Mouse (Mus musculus) thymus, adult 2 months (tissue): ENCODE results near the gene Cog1. TPM values are rescaled to one million over a fixed set of nuclear protein-coding genes. Genes with fewer than 3 reads are reported as not detected.

Experiments
- DNase-seq: peaks from one replicate; pipeline ENCODE4 v3.0.0; 2021
- H3K27ac ChIP-seq: fragments of 200-500 bp; 2 replicates; pipeline ENCODE4 v1.5.1; 2012; ENCODE audit warnings: low read length, control low read depth; ENCODE audit not compliant: control insufficient read depth, insufficient read depth
- H3K27me3 ChIP-seq: fragments of 200-500 bp; 2 replicates; pipeline ENCODE4 v1.6.1; 2012; ENCODE audit warnings: mild to moderate bottlenecking, low read length, moderate library complexity, mixed read lengths; ENCODE audit not compliant: control insufficient read depth, insufficient read depth
- H3K36me3 ChIP-seq: fragments of 200-500 bp; 2 replicates; pipeline ENCODE4 v1.6.1; 2012; ENCODE audit warnings: mild to moderate bottlenecking, low read length, moderate library complexity; ENCODE audit not compliant: control insufficient read depth, insufficient read depth
- H3K4me1 ChIP-seq: fragments of 200-500 bp; replicated peaks from 2 replicates; pipeline ENCODE4 v1.6.1; 2012; ENCODE audit warnings: low read length; ENCODE audit not compliant: control insufficient read depth, insufficient read depth
- H3K4me3 ChIP-seq: fragments of 200-500 bp; 2 replicates; pipeline ENCODE4 v1.5.1; 2012; ENCODE audit warnings: mild to moderate bottlenecking, low read length, control low read depth, moderate library complexity; ENCODE audit not compliant: control insufficient read depth, insufficient read depth
- CTCF ChIP-seq: fragments of 200-500 bp; IDR thresholded peaks from 2 replicates; pipeline ENCODE4 v1.5.1; 2012; ENCODE audit warnings: mild to moderate bottlenecking, control low read depth, low read length, moderate library complexity, borderline replicate concordance; ENCODE audit not compliant: control insufficient read depth, poor library complexity, insufficient read depth; ENCODE audit errors: extremely low read depth
- POLR2A ChIP-seq: fragments of 200-500 bp; IDR thresholded peaks from 2 replicates; pipeline ENCODE4 v1.6.1; 2012; ENCODE audit warnings: mild to moderate bottlenecking, low read length, control low read depth, moderate library complexity; ENCODE audit not compliant: control insufficient read depth, poor library complexity, insufficient read depth; ENCODE audit errors: extremely low read depth
- WGBS: fragments of 180-500 bp; shearing (Covaris S2); methylation state at CpG from one replicate; pipeline ENCODE4 v1.1.7; 2018; 5-methylcytosine and 5-hydroxymethylcytosine counted together
- polyA plus RNA-seq: library from polyadenylated mRNA; depleted of rRNA; stranded (reverse); fragments of >200 nt; gene quantifications from 2 replicates; pipeline ENCODE4 v1.2.3, GENCODE M21; 2012

Cog1 gene
- polyA plus RNA-seq, 1 experiment = 67.4 TPM

DNA sequence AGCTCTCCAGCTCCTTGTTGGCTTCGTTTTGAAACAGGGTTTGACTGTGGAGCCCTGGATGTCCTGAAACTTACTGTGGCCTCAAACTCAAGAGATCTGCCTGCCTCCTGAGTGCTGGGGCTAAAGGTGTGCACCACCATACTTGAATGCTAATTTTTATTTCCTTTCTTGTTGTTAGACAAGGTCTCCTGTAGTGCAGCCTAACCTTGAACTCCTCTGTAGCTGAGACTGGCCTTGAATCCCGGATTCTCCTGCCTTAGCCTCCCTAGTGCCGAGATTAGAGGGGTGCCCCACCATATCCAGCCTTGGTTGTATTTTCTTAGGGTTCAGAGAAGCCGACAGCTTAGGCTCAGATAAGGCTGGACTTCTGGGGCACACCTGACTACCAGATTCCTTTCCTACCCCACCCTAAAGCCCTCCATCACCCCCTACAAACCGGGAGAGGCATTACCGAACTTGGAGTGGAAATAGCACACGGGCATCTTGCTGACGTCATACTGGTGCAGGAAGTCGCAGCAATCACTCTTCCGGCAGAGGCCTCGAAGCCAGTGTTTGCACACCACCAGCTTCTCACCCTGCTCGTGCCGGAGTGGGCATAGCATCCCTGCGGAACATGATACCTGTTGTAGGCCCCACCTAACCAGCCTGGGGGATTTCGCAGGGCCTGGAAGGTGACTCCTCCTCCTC is 57.1 kb downstream of the Cog1 start:
- 86% methylated on average over 15 of the region's 15 CpGs for WGBS

DNA sequence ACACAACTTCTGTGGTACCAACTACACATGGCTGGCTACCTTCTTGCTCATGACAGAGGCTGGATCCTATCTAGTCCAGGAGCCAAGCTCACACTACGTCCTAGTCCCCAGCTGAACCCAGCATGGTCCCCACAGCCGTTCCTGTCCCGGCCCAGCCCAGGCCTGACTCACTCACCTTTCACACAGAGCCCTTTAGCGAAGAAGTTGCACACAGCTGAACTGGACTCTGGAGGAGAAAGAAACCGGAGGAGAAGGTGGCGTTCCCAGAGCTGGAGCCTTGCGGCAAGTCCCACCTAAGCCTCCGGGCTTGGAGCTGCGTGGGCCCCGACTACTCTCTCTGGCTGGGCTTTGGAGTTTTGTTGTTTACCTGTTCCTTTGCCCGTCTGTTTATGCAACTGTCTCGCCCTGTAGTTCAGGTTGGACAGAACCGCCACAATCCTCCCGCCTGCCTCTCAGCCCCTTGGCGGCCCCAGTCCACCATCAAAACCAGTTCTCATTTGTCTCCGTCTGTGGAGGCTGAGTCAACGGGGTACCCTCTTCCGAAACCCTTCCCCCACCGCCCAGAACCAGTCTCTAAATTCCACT is 59.8 kb downstream of the Cog1 start:
- Histone ChIP-seq H3K36me3 (no peaks in the 10 kb centered on the region), H3K27ac (no peak overlapping the region), H3K4me3 (no peak overlapping the region), H3K27me3 (no peaks in the 10 kb centered on the region), H3K4me1 (peaks cover 22% of the 10 kb centered on the region)
- 96% methylated on average over 19 of the region's 19 CpGs for WGBS
- DNase-seq = no peak
- no peak for TF ChIP-seq POLR2A
- no peak for TF ChIP-seq CTCF

More for the DNA sequence above, 57.1 kb downstream of the Cog1 start:
- Histone ChIP-seq H3K27me3 (no peaks in the 10 kb centered on the region), H3K4me3 (no peak overlapping the region), H3K27ac (no peak overlapping the region), H3K36me3 (no peaks in the 10 kb centered on the region), H3K4me1 (peaks cover 22% of the 10 kb centered on the region)
- DNase-seq = no peak
- TF ChIP-seq POLR2A (no peak), CTCF (no peak)

GRCm38 (mm10) chr11:113709272-113709671 is 60.3 kb downstream of the Cog1 start:
- Histone ChIP-seq H3K36me3 (no peaks in the 10 kb centered on the region), H3K4me1 (peaks cover 22% of the 10 kb centered on the region), H3K27ac (no peak overlapping the region), H3K4me3 (no peak overlapping the region), H3K27me3 (no peaks in the 10 kb centered on the region)
- DNase-seq = no peak
- no peak for TF ChIP-seq POLR2A
- TF ChIP-seq CTCF = no peak
- 81% methylated on average over 15 of the region's 15 CpGs for WGBS

DNA sequence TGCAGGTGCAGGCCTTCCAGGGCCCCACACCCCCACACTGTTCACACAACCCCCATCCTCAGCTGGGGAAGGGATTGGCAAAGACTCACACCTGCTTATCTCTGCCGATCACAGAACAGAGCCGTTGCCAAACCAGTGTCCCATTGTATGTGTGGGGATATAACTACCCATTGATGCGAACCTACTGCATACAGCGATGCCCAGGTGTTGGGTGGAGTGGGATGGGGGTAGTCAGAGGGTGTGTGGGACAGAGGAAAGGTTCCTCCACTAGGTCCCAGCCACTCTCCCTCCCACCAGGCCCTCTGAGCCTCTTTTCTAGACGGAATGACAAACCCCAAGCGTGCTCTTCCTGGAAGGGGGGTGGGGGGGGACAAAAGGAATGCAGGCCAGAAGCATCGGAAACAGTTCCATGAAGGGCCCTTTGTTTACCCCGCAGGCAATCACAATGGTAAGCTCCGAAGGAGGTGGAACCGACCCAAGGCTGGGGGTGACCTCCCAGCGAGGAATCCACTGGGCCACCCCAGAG is 60.8 kb downstream of the Cog1 start, which contains the start of gene Cpsf4l:
TSS of gene Cpsf4l (minus strand) at position 287 of the 526 bp plus-strand sequence.
- 33% methylated on average over 11 of the region's 11 CpGs for WGBS
- no peak for TF ChIP-seq CTCF
- TF ChIP-seq POLR2A = no peak
- no peaks in the 10 kb centered on the region for H3K27me3 ChIP-seq
- peak; percentile 66 for DNase-seq
- H3K27ac ChIP-seq = peak within 1 kb of the TSS; percentile 65
- no peak within 1 kb of the TSS for H3K4me3 ChIP-seq
- H3K4me1 ChIP-seq = peaks cover 22% of the 10 kb centered on the region
- no peaks in the 10 kb centered on the region for H3K36me3 ChIP-seq

- peaks cover 25% of the 10 kb centered on the region for H3K4me1 ChIP-seq
- peak; percentile 28 for DNase-seq
- TF ChIP-seq CTCF (no peak), POLR2A (no peak)
- no peak overlapping the region for H3K4me3 ChIP-seq
- WGBS = 16% methylated on average over 10 of the region's 10 CpGs
- H3K27me3 ChIP-seq = no peaks in the 10 kb centered on the region
- no peaks in the 10 kb centered on the region for H3K36me3 ChIP-seq
- peak overlapping the region; percentile 65 for H3K27ac ChIP-seq
Observed at GRCm38 (mm10) chr11:113710257-113710777, 61.3 kb downstream of the Cog1 start.

DNA sequence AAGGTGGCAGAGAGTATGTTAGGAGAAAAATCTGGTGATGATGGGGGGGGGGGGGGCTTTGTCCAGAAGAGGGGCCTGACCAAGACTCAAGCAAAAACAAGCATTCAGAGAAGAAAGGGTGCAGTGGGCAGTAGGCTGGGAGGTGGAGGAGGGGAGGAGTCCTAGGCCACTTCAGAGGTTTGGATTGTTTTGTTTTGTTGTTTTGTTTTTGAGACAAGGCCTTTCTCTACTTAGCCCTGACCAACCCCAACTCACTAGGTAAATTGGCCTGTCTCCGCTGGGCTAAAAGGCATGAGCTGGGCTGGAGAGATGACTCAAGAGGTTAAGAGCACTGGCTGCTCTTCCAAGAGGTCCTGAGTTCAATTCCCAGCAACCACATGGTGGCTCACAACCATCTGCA is 62.1 kb downstream of the Cog1 start:
- TF ChIP-seq POLR2A (no peak), CTCF (no peak)
- Histone ChIP-seq H3K27ac (no peak overlapping the region), H3K36me3 (no peaks in the 10 kb centered on the region), H3K27me3 (no peaks in the 10 kb centered on the region), H3K4me1 (peaks cover 30% of the 10 kb centered on the region), H3K4me3 (no peak overlapping the region)
- 100% methylated on average over 1 of the region's 1 CpGs for WGBS
- no peak for DNase-seq
